Mouse (Mus musculus): ENCODE data around the gene Pipox. TPM values are rescaled to one million over a fixed set of nuclear protein-coding genes. Genes with fewer than 3 reads are reported as not detected.

Pipox gene
- polyA plus RNA-seq, 1 experiment from 2014 or later, result 7.6 TPM

- Histone ChIP-seq H3K4me2 (replicated peaks; ENCODE audit: low read depth, low read length) (peak overlapping the region; percentile 30), H3K27me3 (ENCODE audit: control insufficient read depth, insufficient read depth, low read length) (peaks cover 12% of the 10 kb centered on the region)
Observed at GRCm38 (mm10) chr11:77893283-77893682, 613 bp downstream of the Pipox start.

GRCm38 (mm10) chr11:77892883-77893282 lies 1.0 kb downstream of the Pipox start:
- H3K9ac ChIP-seq (ENCODE audit: low read depth, low read length), result no peak overlapping the region
- peaks cover 32% of the 10 kb centered on the region for H3K4me1 ChIP-seq (replicated peaks; ENCODE audit: control insufficient read depth, insufficient read depth, low read length)
- peak overlapping the region; percentile 90 for H3K27ac ChIP-seq (ENCODE audit: low read depth, low read length)
- H3K4me2 ChIP-seq (replicated peaks; ENCODE audit: low read depth, low read length), result peak overlapping the region; percentile 30
- H3K4me3 ChIP-seq (ENCODE audit: low read depth, low read length), result peak overlapping the region; percentile 13; the same call in 1 of the 2 replicates
- DNase-seq (ENCODE audit: low spot score), result peak; percentile 51
- no peak for ATAC-seq (ENCODE audit: low FRiP score)
- H3K9me3 ChIP-seq (ENCODE audit: control insufficient read depth, low read length), result no peaks in the 10 kb centered on the region
- peaks cover 12% of the 10 kb centered on the region for H3K27me3 ChIP-seq (ENCODE audit: control insufficient read depth, insufficient read depth, low read length)
- WGBS, result 6% methylated on average over 5 of the region's 5 CpGs
- H3K36me3 ChIP-seq (ENCODE audit: control insufficient read depth, insufficient read depth, low read length), result no peaks in the 10 kb centered on the region

More at GRCm38 (mm10) chr11:77893283-77893682, 613 bp downstream of the Pipox start:
- peaks cover 32% of the 10 kb centered on the region for H3K4me1 ChIP-seq (replicated peaks; ENCODE audit: control insufficient read depth, insufficient read depth, low read length)
- ATAC-seq (ENCODE audit: low FRiP score) (no peak), DNase-seq (ENCODE audit: low spot score) (no peak)
- peak overlapping the region; percentile 90 for H3K27ac ChIP-seq (ENCODE audit: low read depth, low read length)
- H3K36me3 ChIP-seq (ENCODE audit: control insufficient read depth, insufficient read depth, low read length), result no peaks in the 10 kb centered on the region
- WGBS, result 18% methylated on average over 6 of the region's 6 CpGs
- H3K9ac ChIP-seq (ENCODE audit: low read depth, low read length), result peak overlapping the region; percentile 55
- H3K9me3 ChIP-seq (ENCODE audit: control insufficient read depth, low read length), result no peaks in the 10 kb centered on the region
- peak overlapping the region; percentile 13 for H3K4me3 ChIP-seq (ENCODE audit: low read depth, low read length)

GRCm38 (mm10) chr11:77890648-77891258 lies 3.1 kb downstream of the Pipox start:
- Histone ChIP-seq H3K4me3 (ENCODE audit: low read depth, low read length) (no peak overlapping the region), H3K36me3 (ENCODE audit: control insufficient read depth, insufficient read depth, low read length) (no peaks in the 10 kb centered on the region), H3K9me3 (ENCODE audit: control insufficient read depth, low read length) (no peaks in the 10 kb centered on the region), H3K4me1 (replicated peaks; ENCODE audit: control insufficient read depth, insufficient read depth, low read length) (peaks cover 26% of the 10 kb centered on the region), H3K27ac (ENCODE audit: low read depth, low read length) (no peak overlapping the region), H3K9ac (ENCODE audit: low read depth, low read length) (no peak overlapping the region), H3K27me3 (ENCODE audit: control insufficient read depth, insufficient read depth, low read length) (peaks cover 10% of the 10 kb centered on the region; the same call in 1 of the 2 replicates), H3K4me2 (replicated peaks; ENCODE audit: low read depth, low read length) (no peak overlapping the region)
- 74% methylated on average over 2 of the region's 2 CpGs for WGBS
- DNase-seq (ENCODE audit: low spot score) (no peak), ATAC-seq (ENCODE audit: low FRiP score) (no peak)

GRCm38 (mm10) chr11:77889484-77889883 lies 4.4 kb downstream of the Pipox start:
- no peaks in the 10 kb centered on the region for H3K36me3 ChIP-seq (ENCODE audit: control insufficient read depth, insufficient read depth, low read length)
- DNase-seq (ENCODE audit: low spot score) (no peak), ATAC-seq (ENCODE audit: low FRiP score) (no peak)
- no peaks in the 10 kb centered on the region for H3K9me3 ChIP-seq (ENCODE audit: control insufficient read depth, low read length)
- H3K4me3 ChIP-seq (ENCODE audit: low read depth, low read length), result no peak overlapping the region
- H3K9ac ChIP-seq (ENCODE audit: low read depth, low read length), result no peak overlapping the region
- H3K27me3 ChIP-seq (ENCODE audit: control insufficient read depth, insufficient read depth, low read length), result peaks cover 10% of the 10 kb centered on the region; the same call in 1 of the 2 replicates
- peaks cover 34% of the 10 kb centered on the region for H3K4me1 ChIP-seq (replicated peaks; ENCODE audit: control insufficient read depth, insufficient read depth, low read length)
- no peak overlapping the region for H3K27ac ChIP-seq (ENCODE audit: low read depth, low read length)
- WGBS, result 49% methylated on average over 1 of the region's 2 CpGs
- no peak overlapping the region for H3K4me2 ChIP-seq (replicated peaks; ENCODE audit: low read depth, low read length)

GRCm38 (mm10) chr11:77888846-77889245 lies 5.0 kb downstream of the Pipox start:
- WGBS, result 94% methylated on average over 5 of the region's 5 CpGs

GRCm38 (mm10) chr11:77887373-77887960 lies 6.4 kb downstream of the Pipox start:
- no peaks in the 10 kb centered on the region for H3K9me3 ChIP-seq (ENCODE audit: control insufficient read depth, low read length)
- no peak overlapping the region; the same call in 1 of the 2 replicates for H3K4me2 ChIP-seq (replicated peaks; ENCODE audit: low read depth, low read length)
- peak overlapping the region; percentile 83 for H3K27ac ChIP-seq (ENCODE audit: low read depth, low read length)
- no peak overlapping the region for H3K4me3 ChIP-seq (ENCODE audit: low read depth, low read length)
- H3K9ac ChIP-seq (ENCODE audit: low read depth, low read length), result no peak overlapping the region
- 27% methylated on average over 17 of the region's 17 CpGs for WGBS
- peaks cover 17% of the 10 kb centered on the region for H3K4me1 ChIP-seq (replicated peaks; ENCODE audit: control insufficient read depth, insufficient read depth, low read length)
- no peaks in the 10 kb centered on the region for H3K36me3 ChIP-seq (ENCODE audit: control insufficient read depth, insufficient read depth, low read length)
- DNase-seq (ENCODE audit: low spot score) (peak; percentile 70), ATAC-seq (ENCODE audit: low FRiP score) (peak; percentile 73)
- peaks cover 15% of the 10 kb centered on the region for H3K27me3 ChIP-seq (ENCODE audit: control insufficient read depth, insufficient read depth, low read length)

More at GRCm38 (mm10) chr11:77888846-77889245, 5.0 kb downstream of the Pipox start:
- no peaks in the 10 kb centered on the region for H3K9me3 ChIP-seq (ENCODE audit: control insufficient read depth, low read length)
- H3K4me2 ChIP-seq (replicated peaks; ENCODE audit: low read depth, low read length), result no peak overlapping the region
- no peak overlapping the region for H3K27ac ChIP-seq (ENCODE audit: low read depth, low read length)
- ATAC-seq (ENCODE audit: low FRiP score), result no peak
- no peak for DNase-seq (ENCODE audit: low spot score)
- H3K4me1 ChIP-seq (replicated peaks; ENCODE audit: control insufficient read depth, insufficient read depth, low read length), result peaks cover 30% of the 10 kb centered on the region
- no peak overlapping the region for H3K9ac ChIP-seq (ENCODE audit: low read depth, low read length)
- no peak overlapping the region for H3K4me3 ChIP-seq (ENCODE audit: low read depth, low read length)
- H3K36me3 ChIP-seq (ENCODE audit: control insufficient read depth, insufficient read depth, low read length), result no peaks in the 10 kb centered on the region
- H3K27me3 ChIP-seq (ENCODE audit: control insufficient read depth, insufficient read depth, low read length), result peaks cover 10% of the 10 kb centered on the region; the same call in 1 of the 2 replicates

- H3K9ac ChIP-seq (ENCODE audit: low read depth, low read length), result no peak overlapping the region
- no peak overlapping the region for H3K4me3 ChIP-seq (ENCODE audit: low read depth, low read length)
- no peaks in the 10 kb centered on the region for H3K36me3 ChIP-seq (ENCODE audit: control insufficient read depth, insufficient read depth, low read length)
- H3K4me2 ChIP-seq (replicated peaks; ENCODE audit: low read depth, low read length), result no peak overlapping the region
- 20% methylated on average over 8 of the region's 8 CpGs for WGBS
- ATAC-seq (ENCODE audit: low FRiP score), result peak; percentile 81
- peak; percentile 79 for DNase-seq (ENCODE audit: low spot score)
- peaks cover 15% of the 10 kb centered on the region for H3K4me1 ChIP-seq (replicated peaks; ENCODE audit: control insufficient read depth, insufficient read depth, low read length)
- H3K27ac ChIP-seq (ENCODE audit: low read depth, low read length), result peak overlapping the region; percentile 49
- H3K9me3 ChIP-seq (ENCODE audit: control insufficient read depth, low read length), result no peaks in the 10 kb centered on the region
- peaks cover 16% of the 10 kb centered on the region for H3K27me3 ChIP-seq (ENCODE audit: control insufficient read depth, insufficient read depth, low read length)
Observed at GRCm38 (mm10) chr11:77885246-77885575, 8.7 kb downstream of the Pipox start.

- Histone ChIP-seq H3K9me3 (ENCODE audit: control insufficient read depth, low read length) (no peaks in the 10 kb centered on the region), H3K27me3 (ENCODE audit: control insufficient read depth, insufficient read depth, low read length) (peaks cover 13% of the 10 kb centered on the region), H3K4me2 (replicated peaks; ENCODE audit: low read depth, low read length) (peak overlapping the region; percentile 11; the same call in 1 of the 2 replicates), H3K27ac (ENCODE audit: low read depth, low read length) (peak overlapping the region; percentile 49), H3K9ac (ENCODE audit: low read depth, low read length) (0 out of 2 replicates have a peak overlapping the region, but pooled peaks have one; percentile 19), H3K4me3 (ENCODE audit: low read depth, low read length) (no peak overlapping the region), H3K4me1 (replicated peaks; ENCODE audit: control insufficient read depth, insufficient read depth, low read length) (peaks cover 15% of the 10 kb centered on the region), H3K36me3 (ENCODE audit: control insufficient read depth, insufficient read depth, low read length) (no peaks in the 10 kb centered on the region)
- 28% methylated on average over 10 of the region's 10 CpGs for WGBS
- DNase-seq (ENCODE audit: low spot score) (no peak), ATAC-seq (ENCODE audit: low FRiP score) (peak; percentile 37)
Observed at GRCm38 (mm10) chr11:77884524-77885245, 9.2 kb downstream of the Pipox start.

Data from hindbrain, embryonic 11.5 days (tissue).